Mouse (Mus musculus): ENCODE measurements around the gene Sntg2. TPM values are rescaled to one million over a fixed set of nuclear protein-coding genes. Genes with fewer than 3 reads are reported as not detected.

The Sntg2 gene
- total and polyA plus RNA-seq, 3 experiments, result not detected

- Histone ChIP-seq H3K27me3 (ENCODE audit: insufficient read depth, low read length) (no peaks in the 10 kb centered on the region), H3K4me3 (ENCODE audit: low read depth, low read length) (no peak overlapping the region), H3K4me1 (ENCODE audit: insufficient read depth, low read depth, low read length) (no peaks in the 10 kb centered on the region), H3K36me3 (replicated peaks) (no peaks in the 10 kb centered on the region), H3K9me3 (replicated peaks) (peaks cover 29% of the 10 kb centered on the region)
- ATAC-seq (ENCODE audit: extremely low read depth, insufficient number of reproducible peaks, low FRiP score, poor library complexity, severe bottlenecking), result no peak
- DNase-seq (ENCODE audit: low spot score), result no peak
- no peak for TF ChIP-seq GATA2 (IDR thresholded peaks at IDR 0.05; ENCODE audit: borderline replicate concordance, low read depth, low read length)
- no peak for TF ChIP-seq POLR2AphosphoS5 (IDR thresholded peaks at IDR 0.05; ENCODE audit: insufficient replicate concordance, low read depth, low read length)
- no peak for TF ChIP-seq CTCF (IDR thresholded peaks at IDR 0.05; ENCODE audit: low read depth, low read length)
- no peak for TF ChIP-seq GATA1 (IDR thresholded peaks at IDR 0.05; ENCODE audit: borderline replicate concordance, low read length)
- no peak for TF ChIP-seq TAL1 (conservative IDR thresholded peaks at IDR 0.05; ENCODE audit: low read depth, low read length)
Measured at GRCm38 (mm10) chr12:30264206-30264605, 109.0 kb downstream of the Sntg2 start.

GRCm38 (mm10) chr12:30261187-30261586, 112.0 kb downstream of the Sntg2 start:
- H3K4me3 ChIP-seq (ENCODE audit: low read depth, low read length), result no peak overlapping the region
- no peaks in the 10 kb centered on the region for H3K27me3 ChIP-seq (ENCODE audit: insufficient read depth, low read length)
- DNase-seq (ENCODE audit: low spot score), result no peak
- TF ChIP-seq TAL1 (conservative IDR thresholded peaks at IDR 0.05; ENCODE audit: low read depth, low read length), result no peak
- no peak for TF ChIP-seq GATA1 (IDR thresholded peaks at IDR 0.05; ENCODE audit: borderline replicate concordance, low read length)
- no peak for TF ChIP-seq GATA2 (IDR thresholded peaks at IDR 0.05; ENCODE audit: borderline replicate concordance, low read depth, low read length)
- TF ChIP-seq CTCF (IDR thresholded peaks at IDR 0.05; ENCODE audit: low read depth, low read length), result no peak
- no peak for TF ChIP-seq POLR2AphosphoS5 (IDR thresholded peaks at IDR 0.05; ENCODE audit: insufficient replicate concordance, low read depth, low read length)
- H3K36me3 ChIP-seq (replicated peaks), result no peaks in the 10 kb centered on the region
- ATAC-seq (ENCODE audit: extremely low read depth, insufficient number of reproducible peaks, low FRiP score, poor library complexity, severe bottlenecking), result no peak
- H3K4me1 ChIP-seq (ENCODE audit: insufficient read depth, low read depth, low read length), result no peaks in the 10 kb centered on the region
- peaks cover 38% of the 10 kb centered on the region for H3K9me3 ChIP-seq (replicated peaks)

GRCm38 (mm10) chr12:30258641-30259040, 114.5 kb downstream of the Sntg2 start:
- DNase-seq (ENCODE audit: low spot score), result no peak
- TF ChIP-seq POLR2AphosphoS5 (IDR thresholded peaks at IDR 0.05; ENCODE audit: insufficient replicate concordance, low read depth, low read length), result no peak
- TF ChIP-seq CTCF (IDR thresholded peaks at IDR 0.05; ENCODE audit: low read depth, low read length), result no peak
- no peaks in the 10 kb centered on the region for H3K36me3 ChIP-seq (replicated peaks)
- no peaks in the 10 kb centered on the region for H3K27me3 ChIP-seq (ENCODE audit: insufficient read depth, low read length)
- H3K4me1 ChIP-seq (ENCODE audit: insufficient read depth, low read depth, low read length), result no peaks in the 10 kb centered on the region
- no peak overlapping the region for H3K4me3 ChIP-seq (ENCODE audit: low read depth, low read length)
- peaks cover 40% of the 10 kb centered on the region for H3K9me3 ChIP-seq (replicated peaks)
- no peak for ATAC-seq (ENCODE audit: extremely low read depth, insufficient number of reproducible peaks, low FRiP score, poor library complexity, severe bottlenecking)

GRCm38 (mm10) chr12:30257664-30258063, 115.5 kb downstream of the Sntg2 start:
- ATAC-seq (ENCODE audit: extremely low read depth, insufficient number of reproducible peaks, low FRiP score, poor library complexity, severe bottlenecking), result no peak
- H3K36me3 ChIP-seq (replicated peaks), result no peaks in the 10 kb centered on the region
- H3K4me3 ChIP-seq (ENCODE audit: low read depth, low read length), result no peak overlapping the region

GRCm38 (mm10) chr12:30256207-30256606, 117.0 kb downstream of the Sntg2 start:
- DNase-seq (ENCODE audit: low spot score) (no peak), ATAC-seq (ENCODE audit: extremely low read depth, insufficient number of reproducible peaks, low FRiP score, poor library complexity, severe bottlenecking) (no peak)
- Histone ChIP-seq H3K4me3 (ENCODE audit: low read depth, low read length) (no peak overlapping the region), H3K27me3 (ENCODE audit: insufficient read depth, low read length) (no peaks in the 10 kb centered on the region), H3K4me1 (ENCODE audit: insufficient read depth, low read depth, low read length) (no peaks in the 10 kb centered on the region), H3K9me3 (replicated peaks) (peaks cover 43% of the 10 kb centered on the region), H3K36me3 (replicated peaks) (no peaks in the 10 kb centered on the region)
- no peak for TF ChIP-seq GATA2 (IDR thresholded peaks at IDR 0.05; ENCODE audit: borderline replicate concordance, low read depth, low read length)
- TF ChIP-seq GATA1 (IDR thresholded peaks at IDR 0.05; ENCODE audit: borderline replicate concordance, low read length), result no peak
- TF ChIP-seq TAL1 (conservative IDR thresholded peaks at IDR 0.05; ENCODE audit: low read depth, low read length), result no peak
- TF ChIP-seq POLR2AphosphoS5 (IDR thresholded peaks at IDR 0.05; ENCODE audit: insufficient replicate concordance, low read depth, low read length), result no peak

More at GRCm38 (mm10) chr12:30257664-30258063, 115.5 kb downstream of the Sntg2 start:
- no peaks in the 10 kb centered on the region for H3K4me1 ChIP-seq (ENCODE audit: insufficient read depth, low read depth, low read length)
- no peak for DNase-seq (ENCODE audit: low spot score)
- TF ChIP-seq POLR2AphosphoS5 (IDR thresholded peaks at IDR 0.05; ENCODE audit: insufficient replicate concordance, low read depth, low read length), result no peak
- TF ChIP-seq GATA2 (IDR thresholded peaks at IDR 0.05; ENCODE audit: borderline replicate concordance, low read depth, low read length), result no peak
- no peak for TF ChIP-seq GATA1 (IDR thresholded peaks at IDR 0.05; ENCODE audit: borderline replicate concordance, low read length)
- no peak for TF ChIP-seq TAL1 (conservative IDR thresholded peaks at IDR 0.05; ENCODE audit: low read depth, low read length)
- TF ChIP-seq CTCF (IDR thresholded peaks at IDR 0.05; ENCODE audit: low read depth, low read length), result no peak
- peaks cover 43% of the 10 kb centered on the region for H3K9me3 ChIP-seq (replicated peaks)
- no peaks in the 10 kb centered on the region for H3K27me3 ChIP-seq (ENCODE audit: insufficient read depth, low read length)

- Histone ChIP-seq H3K27me3 (ENCODE audit: insufficient read depth, low read length) (no peaks in the 10 kb centered on the region), H3K9me3 (replicated peaks) (peaks cover 40% of the 10 kb centered on the region), H3K4me1 (ENCODE audit: insufficient read depth, low read depth, low read length) (no peaks in the 10 kb centered on the region), H3K36me3 (replicated peaks) (no peaks in the 10 kb centered on the region), H3K4me3 (ENCODE audit: low read depth, low read length) (no peak overlapping the region)
- TF ChIP-seq POLR2AphosphoS5 (IDR thresholded peaks at IDR 0.05; ENCODE audit: insufficient replicate concordance, low read depth, low read length) (no peak), GATA2 (IDR thresholded peaks at IDR 0.05; ENCODE audit: borderline replicate concordance, low read depth, low read length) (no peak), GATA1 (IDR thresholded peaks at IDR 0.05; ENCODE audit: borderline replicate concordance, low read length) (no peak), TAL1 (conservative IDR thresholded peaks at IDR 0.05; ENCODE audit: low read depth, low read length) (no peak), CTCF (IDR thresholded peaks at IDR 0.05; ENCODE audit: low read depth, low read length) (no peak)
- DNase-seq (ENCODE audit: low spot score) (no peak), ATAC-seq (ENCODE audit: extremely low read depth, insufficient number of reproducible peaks, low FRiP score, poor library complexity, severe bottlenecking) (no peak)
Measured at GRCm38 (mm10) chr12:30254581-30254980, 118.6 kb downstream of the Sntg2 start.

- Histone ChIP-seq H3K4me3 (ENCODE audit: low read depth, low read length) (no peak overlapping the region), H3K36me3 (replicated peaks) (no peaks in the 10 kb centered on the region), H3K9me3 (replicated peaks) (peaks cover 31% of the 10 kb centered on the region), H3K27me3 (ENCODE audit: insufficient read depth, low read length) (no peaks in the 10 kb centered on the region), H3K4me1 (ENCODE audit: insufficient read depth, low read depth, low read length) (no peaks in the 10 kb centered on the region)
- ATAC-seq (ENCODE audit: extremely low read depth, insufficient number of reproducible peaks, low FRiP score, poor library complexity, severe bottlenecking) (no peak), DNase-seq (ENCODE audit: low spot score) (no peak)
- TF ChIP-seq POLR2AphosphoS5 (IDR thresholded peaks at IDR 0.05; ENCODE audit: insufficient replicate concordance, low read depth, low read length) (no peak), CTCF (IDR thresholded peaks at IDR 0.05; ENCODE audit: low read depth, low read length) (no peak), TAL1 (conservative IDR thresholded peaks at IDR 0.05; ENCODE audit: low read depth, low read length) (no peak), GATA2 (IDR thresholded peaks at IDR 0.05; ENCODE audit: borderline replicate concordance, low read depth, low read length) (no peak), GATA1 (IDR thresholded peaks at IDR 0.05; ENCODE audit: borderline replicate concordance, low read length) (no peak)
Measured at GRCm38 (mm10) chr12:30252381-30252780, 120.8 kb downstream of the Sntg2 start.
